Mouse (Mus musculus): ENCODE measurements at regions not wholly inside any gene's neighbourhood (a gene's known extent, or its start where the extent isn't known, plus 50 kb on each side); places are given as distances from the start of the nearest gene placed in this dataset.

GRCm38 (mm10) chr8:126788669-126789068, 157.0 kb downstream of the Tomm20 start:
- TF ChIP-seq POLR2A (IDR thresholded peaks at IDR 0.05; ENCODE audit: low read depth, low read length) (no peak), CTCF (IDR thresholded peaks at IDR 0.05; ENCODE audit: extremely low read depth, insufficient read length, insufficient replicate concordance, low read depth, low read length) (no peak)

Data from small intestine, adult 2 months (tissue).